Comparison of ENCODE assay signal across 32 mouse cellular contexts in genomic region chr3:27241864-27242263, GRCm38 (mm10).
"Had no signal": no experiment of that assay in that cellular context is flagged by ENCODE, and none has a peak within 500 bp of the region (broad histone marks: within the 10 kb centered on the region; RNA-seq: fewer than 3 reads in every experiment).

No protein-coding gene starts in this region.

- H3K27me3 ChIP-seq: limb, embryonic 12.5 days; limb, embryonic 13.5 days; limb, embryonic 15.5 days; liver, embryonic 12.5 days; liver, embryonic 13.5 days; liver, embryonic 15.5 days; lung, embryonic 15.5 days; megakaryocyte, embryonic 14.5 days; midbrain, embryonic 12.5 days; midbrain, embryonic 13.5 days; midbrain, embryonic 15.5 days; neural tube, embryonic 12.5 days had no signal

- H3K4me1 ChIP-seq: limb, embryonic 10.5 days; limb, embryonic 12.5 days; limb, embryonic 13.5 days; limb, embryonic 15.5 days; liver, embryonic 12.5 days; liver, embryonic 13.5 days; liver, embryonic 15.5 days; lung, embryonic 15.5 days; megakaryocyte, embryonic 14.5 days; midbrain, embryonic 10.5 days; midbrain, embryonic 12.5 days; midbrain, embryonic 13.5 days; midbrain, embryonic 15.5 days; neural tube, embryonic 12.5 days had no signal

- H3K36me3 ChIP-seq: liver, embryonic 13.5 days; lung, embryonic 15.5 days had no signal

- H3K9me3 ChIP-seq: limb, embryonic 10.5 days; limb, embryonic 12.5 days; limb, embryonic 13.5 days; limb, embryonic 15.5 days; liver, embryonic 12.5 days; liver, embryonic 13.5 days; liver, embryonic 15.5 days; lung, embryonic 15.5 days; megakaryocyte, embryonic 14.5 days; midbrain, embryonic 10.5 days; midbrain, embryonic 12.5 days; midbrain, embryonic 13.5 days; midbrain, embryonic 15.5 days; neural tube, embryonic 12.5 days had no signal

- DNase-seq: left cerebral cortex, postnatal 4 days; liver; liver, embryonic 13.5 days; liver, postnatal 0 days; lung, adult 18-20 months; lung, adult 2 months; lung, embryonic 14.5 days; lung, postnatal 10 days; lung, postnatal 14 days; lung, postnatal 36 days; lung, postnatal 4 days; midbrain, embryonic 14.5 days had no signal

- H3K4me3 ChIP-seq: limb, embryonic 10.5 days; limb, embryonic 12.5 days; limb, embryonic 13.5 days; limb, embryonic 15.5 days; liver, embryonic 12.5 days; liver, embryonic 13.5 days; liver, embryonic 15.5 days; lung, embryonic 15.5 days; megakaryocyte, embryonic 14.5 days; midbrain, embryonic 10.5 days; midbrain, embryonic 12.5 days; midbrain, embryonic 13.5 days; midbrain, embryonic 15.5 days; myocyte; neural tube, embryonic 12.5 days had no signal

- H3K9ac ChIP-seq: limb, embryonic 12.5 days; limb, embryonic 13.5 days; limb, embryonic 15.5 days; liver, embryonic 12.5 days; liver, embryonic 13.5 days; liver, embryonic 14.5 days; liver, embryonic 15.5 days; liver, postnatal 0 days; lung, embryonic 14.5 days; lung, embryonic 15.5 days; midbrain, embryonic 12.5 days; midbrain, embryonic 13.5 days; midbrain, embryonic 15.5 days; neural tube, embryonic 12.5 days had no signal

- H3K27ac ChIP-seq: limb, embryonic 10.5 days; limb, embryonic 12.5 days; limb, embryonic 13.5 days; limb, embryonic 15.5 days; liver, embryonic 12.5 days; liver, embryonic 13.5 days; liver, embryonic 14.5 days; liver, embryonic 15.5 days; lung, embryonic 15.5 days; macrophage; midbrain, embryonic 10.5 days; midbrain, embryonic 12.5 days; midbrain, embryonic 13.5 days; midbrain, embryonic 15.5 days; neural tube, embryonic 12.5 days had no signal

- H3K4me2 ChIP-seq: limb, embryonic 12.5 days; limb, embryonic 13.5 days; limb, embryonic 15.5 days; liver, embryonic 11.5 days; liver, embryonic 12.5 days; liver, embryonic 13.5 days; liver, embryonic 15.5 days; lung, embryonic 14.5 days; lung, embryonic 15.5 days; midbrain, embryonic 11.5 days; midbrain, embryonic 12.5 days; midbrain, embryonic 13.5 days; midbrain, embryonic 15.5 days; neural tube, embryonic 12.5 days had no signal

- ATAC-seq: liver, embryonic 12.5 days; liver, postnatal 0 days; lung, postnatal 0 days; midbrain, embryonic 13.5 days; midbrain, embryonic 15.5 days; midbrain, embryonic 16.5 days had no signal
